Mouse (Mus musculus) 3134 (cell line): ENCODE results near the gene Kit.

Experiments used
- DNase-seq: peaks from one replicate; pipeline ENCODE4 v3.0.0-alpha.2; 2011; ENCODE audit warnings: low spot score; ENCODE audit not compliant: insufficient read length; ENCODE audit errors: extremely low read depth

Kit gene

DNA sequence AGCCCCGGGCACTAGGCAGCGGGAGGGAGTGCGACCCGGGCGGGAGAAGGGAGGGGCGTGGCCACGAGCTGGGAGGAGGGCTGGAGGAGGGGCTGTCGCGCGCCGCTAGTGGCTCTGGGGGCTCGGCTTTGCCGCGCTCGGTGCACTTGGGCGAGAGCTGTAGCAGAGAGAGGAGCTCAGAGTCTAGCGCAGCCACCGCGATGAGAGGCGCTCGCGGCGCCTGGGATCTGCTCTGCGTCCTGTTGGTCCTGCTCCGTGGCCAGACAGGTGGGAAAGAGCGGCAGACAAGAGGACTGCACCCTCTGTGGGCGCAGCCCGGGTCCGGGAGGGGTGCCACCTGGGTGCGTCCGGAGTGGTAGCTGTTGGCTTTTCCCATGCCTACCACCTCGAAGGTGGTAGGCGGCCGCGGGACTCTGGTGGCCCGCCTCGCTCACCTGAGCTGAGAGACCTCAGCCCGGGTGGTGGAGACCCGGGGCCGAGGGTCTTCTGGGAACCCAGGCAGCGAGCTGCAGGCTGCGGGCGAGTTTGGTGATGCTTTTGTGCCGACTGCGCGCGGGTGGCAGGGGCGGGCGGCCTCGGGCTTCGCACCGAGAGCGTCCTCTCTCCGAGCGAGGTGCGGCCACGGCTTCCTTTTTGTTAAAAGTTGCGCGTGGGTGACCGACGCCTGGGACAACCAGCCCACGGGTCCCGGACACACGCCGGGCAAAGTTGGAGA, at the start of gene Kit:
TSS of gene Kit (plus strand) at position 65 of the 715 bp plus-strand sequence.
- DNase-seq: no peak

DNA sequence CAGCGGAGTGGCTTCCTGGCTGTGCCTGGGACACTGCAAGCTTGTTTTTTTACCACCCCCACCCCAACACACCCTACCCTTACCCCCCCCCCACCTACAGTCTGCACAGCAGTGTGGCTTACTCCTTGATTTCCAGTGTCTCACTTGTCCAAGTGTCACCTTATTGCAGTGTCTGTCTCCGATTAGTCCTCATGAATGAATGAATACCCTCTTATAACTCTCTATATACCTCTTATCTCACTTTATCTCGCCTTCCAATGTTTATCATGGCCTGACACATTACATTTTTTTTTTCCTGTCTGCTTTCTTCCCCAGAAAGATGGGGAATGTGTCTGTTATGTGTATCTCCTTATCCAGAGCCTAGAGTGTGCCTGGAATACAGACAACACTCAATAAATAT, 38.6 kb upstream of the Kit start:
- no peak for DNase-seq

DNA sequence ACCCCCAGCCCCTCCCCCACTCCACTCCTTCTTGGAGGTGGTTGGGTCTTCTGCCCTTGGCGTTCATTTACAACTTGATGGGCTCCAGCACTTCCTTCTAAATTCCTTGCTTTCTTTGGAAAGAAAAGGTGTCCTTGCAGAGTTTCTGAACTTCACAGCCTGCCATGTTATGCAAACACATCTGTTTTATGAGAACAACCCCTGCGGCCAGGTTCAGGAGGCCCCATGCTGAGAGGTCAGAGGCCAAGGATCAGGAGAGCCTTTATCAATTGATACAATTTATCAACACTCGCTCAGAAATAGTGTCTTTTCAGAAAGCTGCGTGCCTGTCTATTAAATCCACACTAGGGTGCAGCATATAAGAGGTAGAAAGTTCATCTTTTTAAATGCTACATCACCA, 37.0 kb upstream of the Kit start:
- DNase-seq: no peak

DNA sequence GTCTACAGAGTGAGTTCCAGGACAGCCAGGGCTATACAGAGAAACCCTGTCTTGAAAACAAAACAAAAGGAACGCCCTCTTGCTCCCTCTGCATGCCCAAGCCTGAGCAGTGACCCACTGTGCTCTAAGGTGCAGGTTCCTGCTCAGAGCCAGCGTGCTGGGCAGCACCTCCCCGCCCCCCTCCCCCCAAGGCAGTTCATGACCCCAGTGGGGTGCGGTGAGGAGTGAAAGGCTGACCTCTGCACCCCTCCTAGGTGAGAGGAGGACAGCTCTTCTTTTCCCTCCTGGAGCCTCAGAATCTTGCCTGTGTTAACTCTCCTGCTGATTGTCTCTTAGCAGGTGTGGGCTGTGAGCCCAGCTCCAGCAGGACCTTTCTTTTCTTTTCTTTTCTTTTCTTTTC, 36.3 kb upstream of the Kit start:
- no peak for DNase-seq

DNA sequence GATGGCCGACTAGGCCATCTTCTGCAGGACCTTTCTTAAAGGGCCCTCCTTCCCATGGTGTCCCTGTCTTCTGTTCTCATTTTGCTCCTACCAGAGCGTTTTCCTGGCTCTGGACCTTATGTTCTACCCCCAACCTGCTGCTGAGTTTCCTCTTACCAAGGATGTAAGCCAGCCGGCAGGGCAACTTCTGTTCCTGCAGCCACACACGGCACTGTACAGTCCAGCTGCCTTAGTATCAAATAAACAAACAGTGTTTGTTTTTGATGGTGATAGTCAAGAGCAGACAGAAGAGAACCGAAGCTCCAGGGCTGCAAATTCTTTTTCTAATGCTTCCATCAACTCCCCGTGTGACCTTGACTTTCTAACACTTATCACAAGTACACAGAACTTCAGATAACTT, 35.6 kb upstream of the Kit start:
- no peak for DNase-seq

DNA sequence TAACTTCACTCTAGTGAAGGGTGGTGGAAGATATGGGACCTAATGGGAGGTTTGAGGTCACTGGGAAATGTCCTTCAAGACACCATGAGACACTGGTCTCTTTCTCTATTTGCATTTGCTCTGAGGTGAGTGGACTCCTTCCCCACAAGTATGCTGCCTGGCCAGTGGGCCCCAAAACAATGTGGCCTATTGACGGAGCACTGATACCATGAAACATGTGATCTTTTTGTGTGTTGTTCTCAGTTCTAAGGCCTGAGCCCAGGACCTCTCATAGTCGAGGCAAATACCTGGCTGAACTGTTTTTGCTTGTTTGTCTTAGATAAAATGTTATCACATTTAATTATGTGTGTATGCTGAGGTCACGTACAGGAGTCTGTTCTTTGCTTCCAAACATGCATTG, 31.0 kb upstream of the Kit start:
- DNase-seq: no peak

DNA sequence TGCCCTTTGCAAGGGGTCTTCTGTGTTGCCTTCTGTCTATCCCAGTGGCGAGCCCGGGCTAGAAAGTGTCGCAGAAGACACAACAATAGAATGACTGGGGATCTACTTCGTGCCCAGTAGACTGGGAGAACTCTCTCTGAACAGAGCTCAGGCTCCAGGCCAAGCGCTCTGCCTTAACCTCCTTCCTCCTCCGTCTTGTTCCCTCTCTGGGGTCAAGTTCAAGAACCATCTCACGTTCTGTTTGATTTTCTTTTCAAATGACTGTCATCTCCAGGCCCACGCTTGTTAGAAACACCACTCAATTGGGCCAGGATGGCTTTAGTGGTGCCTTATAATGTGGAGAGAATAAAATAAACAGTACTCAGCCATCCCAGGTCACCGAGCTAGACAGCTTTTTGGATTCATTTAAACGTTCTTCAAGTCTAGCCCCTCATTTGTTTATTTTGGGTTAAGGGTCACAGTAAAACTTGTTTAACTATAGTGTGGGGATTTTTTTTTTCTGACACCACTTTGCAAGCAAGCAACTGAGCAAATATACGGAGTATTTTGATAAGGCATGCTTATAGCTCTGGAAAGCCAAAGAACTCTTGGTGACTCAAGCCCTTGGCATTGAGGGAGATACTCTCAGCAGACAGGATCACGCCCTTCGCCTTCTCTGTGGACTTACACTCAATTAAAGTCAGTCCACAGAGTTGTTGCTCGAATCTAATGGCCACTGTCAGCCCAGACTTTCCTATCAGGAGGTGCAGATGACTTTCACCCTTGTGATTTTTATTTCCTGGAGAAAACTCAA, 30.0 kb upstream of the Kit start:
- no peak for DNase-seq

DNA sequence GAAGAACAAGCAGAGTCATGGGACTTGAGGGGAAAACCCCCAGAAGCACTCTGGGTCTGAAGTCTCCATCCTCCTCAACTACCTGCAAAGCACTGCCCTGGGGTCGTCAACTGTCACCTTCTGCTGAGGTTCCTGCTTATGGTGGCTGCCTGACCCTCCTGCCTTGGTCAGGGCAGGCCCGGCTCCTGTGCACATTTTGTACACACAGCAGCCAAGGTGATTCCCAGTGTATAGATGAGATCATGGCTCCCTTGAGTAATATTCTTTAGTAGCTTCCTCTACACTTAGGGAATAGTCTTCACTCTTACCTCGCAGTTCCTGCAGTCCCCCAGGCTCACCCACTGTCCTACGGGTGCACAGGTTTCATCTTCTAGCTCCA, 29.5 kb upstream of the Kit start:
- no peak for DNase-seq

DNA sequence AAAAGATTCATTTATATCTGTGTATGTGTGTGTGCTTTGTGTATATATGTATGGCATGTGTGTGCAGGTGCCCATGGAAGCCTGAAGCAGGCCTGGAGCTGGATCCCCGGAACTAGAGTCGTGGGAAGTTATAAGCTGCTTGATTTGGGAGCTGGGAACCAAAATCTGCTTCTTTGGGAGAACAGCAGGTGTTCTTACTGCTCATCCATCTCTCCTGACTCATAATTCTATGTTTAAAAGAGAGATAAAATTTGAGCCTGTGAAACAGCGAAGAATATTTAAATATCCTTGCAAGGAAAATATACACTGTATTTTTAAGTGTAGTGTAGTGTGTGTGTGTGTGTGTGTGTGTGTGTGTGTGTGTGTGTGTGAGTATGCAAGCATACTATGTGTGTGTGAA, 21.7 kb upstream of the Kit start:
- DNase-seq: no peak

DNA sequence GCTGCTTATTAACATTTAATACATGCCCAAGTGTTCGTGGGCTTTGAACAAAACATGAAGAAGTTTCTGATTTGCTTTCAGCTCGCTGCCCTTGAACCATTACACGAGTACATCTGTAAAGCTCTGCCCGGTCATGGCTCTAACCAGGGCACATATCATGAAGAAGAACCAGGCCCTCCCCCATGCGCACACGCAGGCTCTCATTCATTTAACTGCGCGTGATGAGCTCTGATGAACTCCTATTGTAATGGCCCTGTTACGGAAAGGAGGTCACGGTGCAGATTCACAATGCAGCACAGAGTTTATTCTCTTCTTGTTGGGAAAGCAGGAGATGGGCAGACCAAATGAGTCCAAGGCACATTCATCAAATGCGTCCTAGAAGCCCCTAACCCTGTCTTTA, 17.1 kb upstream of the Kit start:
- DNase-seq: no peak

DNA sequence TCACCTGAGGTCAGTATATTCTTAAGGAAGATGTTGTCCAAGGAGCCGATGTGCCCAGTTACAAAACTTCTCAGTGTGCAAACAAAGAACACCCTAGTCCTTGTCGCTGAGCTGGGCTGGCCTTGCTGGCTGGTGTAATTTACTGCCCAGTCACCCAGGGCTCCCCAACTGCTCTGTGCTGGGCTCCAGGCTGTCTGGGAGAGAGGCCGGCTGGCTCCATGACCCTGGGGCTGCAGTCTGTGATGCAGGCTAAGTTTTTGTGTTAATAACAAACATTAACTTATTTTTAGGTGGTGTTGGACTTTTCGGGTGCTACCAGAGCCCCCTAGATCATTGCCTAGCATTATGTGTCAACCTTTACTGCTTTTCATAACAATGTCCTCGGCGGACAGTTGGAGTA, 15.4 kb upstream of the Kit start:
- no peak for DNase-seq

DNA sequence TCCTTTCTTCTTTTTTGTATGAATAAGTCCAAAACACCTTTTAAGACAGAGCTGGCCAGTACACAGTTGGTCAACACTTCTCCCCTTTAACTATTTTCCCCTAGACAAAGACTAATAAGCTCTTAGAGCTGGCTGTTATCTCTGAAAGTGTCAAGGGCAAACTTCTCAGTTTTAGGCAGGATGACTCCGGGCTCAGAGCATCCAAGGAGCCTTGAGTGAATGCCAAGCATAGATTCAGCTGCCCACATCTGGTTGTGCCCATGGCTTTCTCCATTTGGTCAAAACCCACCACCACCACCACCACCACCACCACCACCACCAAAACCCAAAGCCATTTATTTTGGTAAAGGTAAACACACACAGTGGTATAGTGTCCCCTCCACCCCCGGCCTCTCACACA, 13.5 kb upstream of the Kit start:
- DNase-seq: no peak

DNA sequence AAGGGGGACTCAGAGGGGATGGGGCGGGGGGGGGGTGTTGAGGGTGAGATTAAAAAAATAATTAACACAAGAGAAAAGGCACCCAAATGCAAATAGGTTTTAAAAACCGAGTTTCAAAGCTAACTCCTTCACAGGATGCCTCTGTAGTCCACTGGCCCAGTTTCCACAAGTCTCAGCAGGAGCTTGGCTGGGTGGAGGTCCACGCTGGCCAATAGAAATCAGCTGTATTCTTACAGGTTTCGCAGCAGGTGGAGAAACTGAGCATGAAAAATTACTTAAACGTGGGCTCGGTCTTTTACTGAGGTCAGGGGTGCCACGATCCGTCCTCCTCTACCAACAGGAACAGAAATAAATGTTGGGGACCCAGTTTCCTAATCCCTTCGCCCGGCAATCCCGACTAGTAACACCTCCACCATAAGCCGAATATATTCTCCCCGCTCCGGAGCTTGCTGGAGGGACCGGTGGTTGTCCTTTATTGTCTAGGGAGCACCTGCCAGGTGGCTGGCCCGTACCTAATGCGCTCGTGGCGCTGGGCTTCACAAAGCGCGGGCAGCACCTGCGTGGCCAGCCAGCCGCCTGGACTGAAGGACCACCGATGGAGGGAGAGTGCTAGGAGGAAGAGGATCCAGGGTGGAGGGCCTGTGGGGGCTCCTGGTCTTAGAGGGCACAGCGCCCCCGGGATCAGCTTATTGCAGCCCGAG, 415 bp upstream of the Kit start:
- no peak for DNase-seq

DNA sequence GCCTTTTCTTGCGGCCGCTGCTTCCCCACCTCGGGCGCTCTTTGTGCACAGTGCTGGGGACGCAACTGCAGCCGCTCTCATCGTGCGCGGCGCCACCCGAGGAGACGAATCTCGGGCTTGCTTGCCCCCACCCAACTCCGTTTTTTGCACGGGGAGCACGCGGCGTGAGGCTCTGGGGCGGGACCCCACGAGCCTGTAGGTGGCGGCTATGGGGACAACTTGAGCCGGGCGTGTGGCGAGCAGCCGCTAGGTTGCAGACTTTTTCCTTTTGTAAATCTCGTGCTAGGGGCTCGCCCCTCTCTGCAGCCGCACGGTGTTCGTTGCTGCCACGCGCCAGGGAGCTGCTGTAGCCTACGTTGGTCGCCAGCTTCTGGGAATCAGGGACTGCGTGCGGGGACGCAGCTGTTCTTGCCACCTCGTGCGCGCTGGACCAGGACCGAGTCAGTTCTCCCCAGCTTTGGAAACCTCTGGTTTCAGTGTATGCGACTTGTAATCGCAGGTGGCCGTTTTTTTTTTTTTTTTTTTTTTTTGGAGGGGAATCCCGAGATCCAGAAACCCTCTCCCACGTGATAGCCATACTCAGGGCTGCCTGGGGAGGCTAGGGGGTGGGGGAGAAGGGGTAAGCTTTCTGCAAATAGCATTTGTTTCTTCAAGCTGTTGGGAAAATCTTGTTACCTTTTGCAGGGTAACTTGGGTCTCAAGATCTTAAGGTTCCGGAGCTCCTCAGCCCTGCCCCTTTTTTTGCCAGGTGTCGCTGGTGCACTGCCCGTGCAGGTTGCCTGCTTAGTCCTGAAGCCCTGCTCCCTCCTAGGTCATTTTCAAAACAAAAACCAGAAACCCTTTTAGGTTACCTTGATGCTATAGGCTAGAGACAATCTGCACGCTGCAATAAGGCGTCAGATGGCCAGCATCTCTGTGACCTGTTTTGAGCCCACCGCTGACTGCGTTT, 1.1 kb downstream of the Kit start:
- no peak for DNase-seq

DNA sequence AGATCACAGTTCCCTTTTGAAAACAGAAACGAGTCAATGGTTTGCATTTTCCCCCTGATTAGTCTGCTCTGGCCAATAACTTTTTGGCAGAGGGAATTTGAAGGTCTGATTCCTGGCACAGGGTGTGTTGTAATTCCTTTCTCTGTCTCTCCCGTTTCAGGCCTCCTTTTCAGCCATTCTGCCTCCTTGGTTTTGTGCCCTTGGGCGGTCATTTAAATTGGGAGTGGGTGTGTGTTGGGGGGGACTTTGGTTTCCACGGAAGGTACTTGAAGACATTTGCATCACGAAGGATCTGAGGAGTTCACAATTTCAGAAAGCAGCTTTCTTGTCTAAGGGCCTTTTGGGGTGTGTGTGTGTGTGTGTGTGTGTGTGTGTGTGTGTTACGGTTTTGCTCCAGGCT, 2.0 kb downstream of the Kit start:
- no peak for DNase-seq

DNA sequence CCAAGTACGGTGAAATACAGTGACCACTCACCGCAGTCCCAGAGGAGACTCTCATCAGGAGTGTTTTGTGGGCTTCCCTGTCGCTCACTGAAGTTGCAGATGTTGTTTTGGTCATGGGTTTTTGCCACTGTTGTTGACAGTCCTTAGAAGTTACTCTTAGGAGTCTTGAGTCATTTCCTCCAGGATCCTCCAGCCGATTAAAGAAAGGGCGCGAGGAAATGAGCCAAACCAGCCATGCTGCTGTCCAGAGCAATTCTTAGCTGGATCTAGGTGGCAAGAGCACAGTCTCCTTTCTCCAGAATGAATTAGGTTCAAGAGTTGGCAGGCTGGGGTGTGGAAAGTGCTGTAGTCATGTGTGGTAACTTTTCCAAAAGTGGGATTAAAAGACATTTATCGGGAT, 3.4 kb downstream of the Kit start:
- no peak for DNase-seq

DNA sequence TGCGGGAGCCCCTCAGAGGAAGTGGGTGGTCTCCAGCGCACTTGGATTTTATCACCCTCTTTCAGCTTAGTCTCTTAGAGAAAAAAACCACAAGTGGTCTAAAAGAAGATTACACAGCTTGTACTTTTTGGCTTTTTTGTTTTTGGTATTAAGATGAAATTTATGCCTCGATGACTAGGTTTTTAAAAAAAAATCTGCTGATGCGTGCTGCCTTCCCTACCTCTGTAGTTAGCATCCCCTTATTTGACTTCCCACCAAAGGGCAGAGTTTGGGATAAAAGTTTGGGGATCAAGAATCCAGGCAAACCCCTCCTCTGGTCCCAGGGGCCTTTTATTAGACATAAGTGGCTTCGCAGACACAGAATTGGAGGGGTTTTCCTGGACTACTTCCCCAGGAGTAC, 4.5 kb downstream of the Kit start:
- DNase-seq: no peak

DNA sequence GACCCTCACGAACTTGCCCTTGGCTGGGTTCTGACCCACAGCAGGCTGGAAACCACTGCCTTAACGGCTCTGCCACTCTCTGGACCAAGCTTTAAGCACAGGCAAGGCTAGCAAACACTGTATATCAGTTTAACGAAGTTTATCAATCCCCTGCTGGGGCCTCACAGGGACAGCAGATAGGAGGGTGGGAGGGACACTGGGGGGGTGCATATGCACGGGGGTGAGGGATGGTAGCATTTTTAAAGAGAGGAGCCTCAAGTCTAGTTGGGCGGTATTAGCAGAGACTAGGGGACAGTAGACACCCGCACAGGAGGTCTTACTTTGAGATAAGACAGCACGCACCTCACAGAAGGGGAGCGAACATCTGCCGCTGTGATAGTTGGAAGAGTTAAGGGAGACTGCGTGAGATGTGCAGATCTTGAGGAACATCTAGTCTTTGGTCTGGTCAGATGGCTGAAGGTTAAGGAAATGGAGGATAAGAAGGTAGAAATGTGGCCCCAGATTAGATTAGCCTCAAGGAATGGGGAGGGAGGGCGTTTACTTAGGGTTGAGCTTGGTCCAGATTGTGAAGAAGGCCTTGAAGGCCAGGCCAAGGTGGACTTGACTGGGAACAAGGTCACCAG, 5.0 kb downstream of the Kit start:
- no peak for DNase-seq

DNA sequence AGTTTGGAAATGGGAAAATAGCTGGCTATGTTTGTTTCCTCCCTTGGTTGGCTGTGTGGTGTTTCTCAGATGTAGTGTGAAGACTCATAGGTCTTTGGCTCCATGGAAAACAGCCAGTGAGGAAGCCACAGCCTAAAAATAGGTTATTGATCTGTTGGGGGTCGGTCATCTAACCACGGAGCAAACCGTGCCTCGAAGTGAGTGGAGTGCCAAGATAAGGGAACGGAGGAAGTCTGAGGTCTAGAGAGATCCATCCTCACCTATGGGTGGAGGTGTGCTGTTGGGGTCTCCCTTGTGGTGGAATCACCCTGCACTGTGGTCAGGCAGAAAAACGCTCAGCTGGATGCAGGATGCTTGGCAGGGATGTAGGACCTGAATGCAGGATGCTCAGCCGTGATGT, 7.2 kb downstream of the Kit start:
- no peak for DNase-seq

DNA sequence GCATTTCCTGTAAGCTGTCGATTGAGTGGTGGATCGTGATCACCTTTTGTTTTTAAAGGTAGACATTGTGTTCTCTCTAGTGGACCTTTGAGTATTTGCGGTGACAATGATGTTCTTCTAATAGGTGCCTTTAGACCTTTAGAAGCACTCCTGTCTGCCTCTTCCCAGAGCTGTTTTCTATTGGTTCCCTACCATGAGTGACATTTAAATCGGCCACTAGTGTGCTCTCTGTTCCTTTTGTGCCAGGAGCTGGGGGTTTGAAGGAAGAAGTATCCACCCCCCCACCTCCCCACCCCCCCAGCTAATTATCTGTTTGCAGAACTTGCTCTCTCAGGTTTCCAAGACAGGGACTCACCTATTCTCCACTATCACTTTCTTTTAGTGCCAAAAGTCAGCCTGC, 13.1 kb downstream of the Kit start:
- DNase-seq: no peak
